Mouse (Mus musculus) kidney, adult 9 months (tissue): ENCODE results near the gene C2cd4b.

Experiments used
- DNase-seq: peaks from one replicate; pipeline ENCODE4 v3.0.0; 2022

Gene C2cd4b

DNA sequence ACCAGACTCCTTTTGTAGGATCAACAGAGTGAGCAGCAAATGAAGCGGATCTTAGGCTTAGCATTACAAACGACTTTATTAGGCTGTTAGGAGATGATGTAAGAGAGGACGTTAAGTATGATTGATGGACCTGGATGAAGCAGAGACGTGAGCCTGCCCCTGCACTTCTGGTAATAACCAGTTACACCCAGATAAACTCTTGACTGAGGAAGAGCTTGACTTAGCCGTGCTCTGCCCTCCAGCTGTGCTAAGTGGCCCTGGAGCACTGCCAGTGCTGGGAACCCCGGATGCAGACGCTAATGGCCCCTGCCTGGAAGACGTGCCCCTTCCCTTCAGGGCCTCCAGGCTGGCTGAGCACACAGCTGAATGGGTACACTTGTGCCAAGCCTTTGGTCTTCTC is 19.3 kb downstream of the C2cd4b start:
- DNase-seq = no peak

DNA sequence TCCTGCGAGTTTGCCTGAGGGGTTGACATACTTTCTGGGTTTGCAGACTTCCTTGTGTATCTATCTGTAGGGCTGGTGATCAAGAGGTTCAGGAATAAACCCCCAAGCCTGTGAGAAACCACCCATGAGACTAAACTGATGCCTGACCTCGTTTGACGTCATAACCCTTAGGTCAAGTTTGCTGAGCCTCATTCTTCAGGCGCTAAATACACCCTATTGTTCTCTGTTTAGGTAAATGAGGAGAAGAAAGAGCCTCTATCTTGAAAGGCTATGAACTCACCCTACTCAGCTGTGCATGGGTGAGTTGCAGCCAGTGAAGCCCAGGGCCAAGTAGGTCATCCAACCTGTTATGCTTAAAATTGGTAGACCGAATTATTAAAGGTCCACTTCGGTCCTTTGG is 23.5 kb downstream of the C2cd4b start:
- no peak for DNase-seq

DNA sequence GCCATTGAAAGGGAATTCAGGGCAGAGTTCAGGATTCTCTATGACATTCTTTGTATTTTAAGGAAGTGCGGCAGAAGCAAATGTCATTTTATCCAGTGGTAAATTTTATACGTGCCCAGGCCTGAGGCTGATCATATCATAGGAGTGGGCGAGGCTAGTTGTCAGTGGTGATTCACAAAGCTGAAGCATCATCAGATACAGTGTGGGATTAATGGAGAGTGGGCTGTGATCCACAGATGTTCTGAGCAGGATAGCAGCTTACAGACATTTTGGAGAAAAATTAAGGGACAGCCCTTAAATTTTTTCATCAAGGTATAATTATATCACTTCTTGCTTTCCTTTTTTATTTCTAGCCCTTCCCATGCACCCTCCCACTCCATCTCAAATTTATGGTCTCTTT is 24.2 kb downstream of the C2cd4b start:
- no peak for DNase-seq

DNA sequence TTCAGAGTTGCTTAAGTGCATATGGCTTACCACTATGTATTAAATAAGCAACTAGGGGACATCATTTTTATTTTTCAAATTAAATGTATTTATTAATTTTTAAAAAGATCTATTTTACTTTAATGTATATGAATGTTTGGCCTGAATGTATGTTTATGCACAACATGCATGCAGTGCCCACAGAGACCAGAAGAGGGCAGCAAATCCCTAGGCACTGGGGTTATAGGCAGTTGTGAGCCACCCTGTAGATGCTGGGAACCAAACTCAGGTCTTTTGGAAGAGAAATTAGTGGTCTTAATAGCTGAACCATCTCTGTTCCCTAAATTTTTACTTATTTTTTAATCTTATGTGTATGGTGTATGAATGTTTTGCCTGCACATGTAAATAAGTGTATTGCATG is 24.7 kb downstream of the C2cd4b start:
- DNase-seq = no peak

DNA sequence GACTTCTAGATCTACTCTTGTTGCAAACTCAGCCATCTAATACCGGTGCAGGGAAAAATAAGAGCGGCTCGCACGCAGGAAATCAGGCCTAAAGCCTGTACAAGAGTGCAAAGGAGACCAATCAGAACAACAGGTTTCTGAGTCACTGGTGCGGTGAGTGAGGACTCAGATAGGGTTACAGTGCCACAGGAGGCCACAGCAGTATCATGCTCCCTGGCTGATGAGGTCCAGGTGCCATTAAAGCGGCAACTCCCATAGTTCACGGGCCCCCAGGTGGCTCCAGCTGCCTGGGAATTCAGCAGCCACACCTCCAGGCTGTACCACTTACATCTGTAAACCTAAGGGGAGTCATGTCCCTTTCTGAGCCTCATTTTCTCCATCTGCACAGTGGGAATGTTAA is 27.1 kb downstream of the C2cd4b start:
- DNase-seq = no peak

DNA sequence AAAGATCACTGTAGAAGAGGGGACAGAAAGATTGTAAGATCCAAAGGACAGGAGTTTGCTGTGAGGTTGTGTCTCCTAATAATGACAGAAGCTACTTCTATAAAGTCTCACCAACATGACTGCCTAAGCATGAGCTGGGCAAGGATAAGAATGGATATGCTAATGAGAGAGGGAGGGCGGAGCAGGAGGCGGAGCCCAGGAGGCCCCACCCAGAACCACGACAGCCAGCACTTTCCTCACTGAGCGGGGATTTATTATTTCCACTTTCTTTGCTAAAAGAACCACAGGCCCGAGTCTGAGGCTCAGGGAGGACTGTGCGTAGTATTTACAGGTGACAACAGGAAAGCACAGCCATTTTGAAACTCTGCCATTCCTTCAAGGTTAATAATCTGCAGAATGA is 28.4 kb downstream of the C2cd4b start:
- peak; percentile 10 for DNase-seq

DNA sequence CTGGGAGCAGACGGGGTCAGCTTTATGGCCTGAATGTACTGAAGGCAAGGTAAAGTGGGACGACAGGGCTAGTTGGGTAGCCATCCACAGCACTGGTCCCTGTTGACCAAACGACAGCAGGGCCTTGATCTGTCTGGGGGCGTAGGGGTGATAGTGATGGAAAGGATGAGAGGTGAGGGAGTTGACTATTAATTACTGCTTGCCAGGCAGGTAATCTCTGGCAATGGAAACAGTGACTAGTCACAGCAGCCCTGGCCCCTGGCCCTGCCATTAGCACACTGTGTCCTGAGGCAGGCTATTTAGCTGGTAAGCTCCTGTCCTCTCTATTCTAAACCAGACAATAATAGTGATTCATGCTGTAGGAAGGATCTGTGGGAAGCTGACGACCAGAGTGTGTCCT is 33.2 kb downstream of the C2cd4b start:
- DNase-seq = no peak

DNA sequence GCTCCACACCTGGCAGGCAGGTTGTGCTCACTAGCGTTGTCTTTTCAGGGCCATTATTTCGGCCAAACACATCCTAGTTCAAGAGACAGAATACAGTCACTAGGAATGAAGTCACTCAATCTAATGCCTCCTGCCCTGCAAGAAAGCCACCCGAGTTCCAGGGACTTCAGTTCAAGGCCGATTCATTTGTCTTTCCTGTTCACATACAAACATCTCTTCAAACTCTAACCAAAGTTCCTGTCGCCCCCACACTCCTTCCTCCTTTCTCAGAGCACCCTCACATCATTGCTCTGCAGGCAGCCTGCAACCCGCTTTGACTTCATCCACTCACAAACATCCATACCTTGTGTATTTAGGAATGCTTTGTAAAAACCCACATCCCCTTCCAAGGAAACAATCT is 34.3 kb downstream of the C2cd4b start:
- DNase-seq = no peak

DNA sequence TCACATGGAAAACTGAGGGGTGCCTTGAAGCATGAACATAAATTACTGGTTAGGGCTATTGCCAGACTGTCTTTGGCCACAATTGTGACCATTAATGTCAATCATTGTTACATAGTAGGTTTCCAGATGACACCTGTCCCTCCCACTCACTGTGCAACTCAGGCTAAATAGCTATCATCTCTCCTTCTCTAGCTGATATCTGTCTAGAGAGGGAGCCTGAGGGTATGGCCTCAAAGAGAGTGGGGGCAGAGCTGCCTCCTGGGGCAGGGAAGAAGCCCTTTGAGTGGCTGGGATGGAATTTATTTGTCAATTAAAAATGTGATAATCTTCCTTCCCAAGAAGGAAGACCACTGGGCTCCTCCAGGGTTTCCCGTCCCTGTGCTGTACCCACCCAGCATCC is 35.0 kb downstream of the C2cd4b start:
- DNase-seq = no peak

DNA sequence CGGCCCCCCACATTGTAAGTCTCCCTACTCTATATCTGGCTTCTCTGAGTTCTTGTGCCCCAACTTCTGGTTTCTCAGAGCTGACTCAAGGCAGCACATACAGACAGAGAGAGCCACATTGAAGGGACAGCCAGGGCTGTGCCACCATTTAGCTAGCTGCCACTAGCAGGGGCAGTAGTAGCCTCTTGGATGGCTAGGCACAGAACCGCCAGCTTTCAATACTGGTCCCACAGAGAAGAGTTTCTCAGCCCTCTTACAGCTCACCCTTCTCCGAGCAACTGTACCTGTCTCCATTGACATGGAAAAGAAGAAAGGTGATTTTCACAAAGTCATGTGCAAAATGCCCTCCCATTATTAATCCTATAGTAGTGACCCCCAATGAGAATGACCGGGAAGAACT is 35.4 kb downstream of the C2cd4b start:
- DNase-seq = no peak

DNA sequence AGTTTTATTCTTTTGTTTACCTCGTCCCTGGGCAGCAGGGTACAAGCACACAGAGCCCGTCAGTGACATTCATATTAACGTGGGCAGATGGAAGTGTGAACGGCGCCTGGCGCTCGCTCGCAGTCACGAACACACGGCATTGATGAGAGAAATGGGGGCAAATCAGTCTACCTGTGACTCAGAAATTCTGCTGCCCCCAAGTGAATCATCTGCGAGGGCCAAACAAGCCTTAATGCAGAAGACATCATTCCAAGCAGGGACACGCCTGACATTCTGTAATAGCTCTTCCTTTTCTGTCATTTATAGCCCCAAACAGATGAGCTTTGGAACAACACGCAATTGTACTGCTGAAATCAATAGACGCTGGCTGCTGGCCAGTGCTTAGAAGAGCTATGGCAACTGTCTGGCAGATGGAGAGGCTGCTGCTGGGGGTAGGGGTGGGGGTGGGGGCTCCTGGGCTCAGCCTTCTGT is 36.0 kb downstream of the C2cd4b start:
- DNase-seq = no peak

DNA sequence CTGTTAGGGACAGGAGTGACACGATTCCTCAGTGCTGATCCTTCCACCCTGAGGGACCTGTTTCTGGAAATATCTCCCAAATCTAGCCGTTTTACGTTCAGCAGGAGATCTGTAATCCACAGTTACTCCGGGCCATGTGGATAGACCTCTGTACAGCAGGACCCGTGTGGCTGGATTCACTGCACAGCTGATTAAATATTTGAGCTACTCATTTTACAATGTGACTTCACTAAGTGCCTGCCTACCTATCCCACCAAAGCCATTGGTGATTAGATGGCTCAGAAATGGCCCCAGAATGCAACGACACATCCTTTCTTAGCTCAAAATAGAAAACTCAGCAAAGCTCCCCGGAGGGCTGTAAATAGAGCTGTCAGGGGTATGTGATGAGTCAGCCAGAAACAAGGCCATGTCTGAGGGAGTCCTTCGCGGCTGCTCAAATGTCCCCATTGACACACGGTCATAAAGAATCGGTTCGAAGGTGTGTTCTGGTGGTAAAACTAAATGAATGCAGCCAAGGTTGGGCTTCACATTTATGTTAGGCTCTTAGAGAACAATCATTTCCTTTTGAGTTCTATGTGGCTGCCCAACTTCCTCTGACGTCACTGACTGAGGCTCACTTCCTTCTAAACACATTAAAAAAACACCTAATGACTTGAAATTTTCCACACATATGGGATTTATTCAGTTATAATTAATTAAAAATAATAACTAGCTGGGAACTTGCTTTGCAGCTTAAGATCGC is 40.0 kb downstream of the C2cd4b start:
- no peak for DNase-seq

DNA sequence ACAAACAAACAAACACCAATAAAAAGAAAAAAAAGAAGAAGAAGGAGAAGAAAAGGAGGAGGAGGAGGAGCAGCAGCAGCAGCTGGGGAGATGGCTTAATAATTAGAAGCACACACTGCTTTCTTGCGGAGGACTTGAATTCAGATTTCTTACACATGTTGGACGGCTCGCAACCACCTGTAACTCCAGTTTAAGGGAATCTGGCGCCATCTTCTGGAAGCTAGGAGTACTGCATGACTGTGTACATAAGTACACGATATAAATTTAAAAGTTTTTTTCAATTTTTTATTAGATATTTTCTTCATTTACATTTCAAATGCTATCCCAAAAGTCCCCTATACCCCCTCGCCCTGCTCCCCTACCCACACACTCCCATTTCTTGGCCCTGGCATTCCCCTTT is 43.0 kb downstream of the C2cd4b start:
- peak; percentile 68 for DNase-seq

DNA sequence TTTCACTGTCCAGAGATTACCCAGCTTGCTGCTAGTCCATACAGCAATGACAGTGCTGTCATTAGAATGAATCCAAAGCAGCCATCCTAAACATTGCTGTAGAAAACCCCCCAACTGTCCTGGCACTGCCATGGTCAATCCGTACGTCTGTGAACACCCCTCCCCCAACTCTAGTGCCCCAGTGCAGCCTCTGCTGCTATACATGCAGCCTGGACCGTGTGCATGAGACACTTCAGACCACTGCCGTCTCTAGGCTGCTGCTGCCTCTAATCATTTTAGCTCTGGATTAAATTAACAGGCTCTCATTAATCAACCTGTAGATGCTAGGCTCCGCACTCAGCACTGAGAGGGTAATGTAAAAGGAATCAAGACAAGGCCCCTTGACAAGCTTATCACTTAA is 47.8 kb downstream of the C2cd4b start:
- DNase-seq = no peak

DNA sequence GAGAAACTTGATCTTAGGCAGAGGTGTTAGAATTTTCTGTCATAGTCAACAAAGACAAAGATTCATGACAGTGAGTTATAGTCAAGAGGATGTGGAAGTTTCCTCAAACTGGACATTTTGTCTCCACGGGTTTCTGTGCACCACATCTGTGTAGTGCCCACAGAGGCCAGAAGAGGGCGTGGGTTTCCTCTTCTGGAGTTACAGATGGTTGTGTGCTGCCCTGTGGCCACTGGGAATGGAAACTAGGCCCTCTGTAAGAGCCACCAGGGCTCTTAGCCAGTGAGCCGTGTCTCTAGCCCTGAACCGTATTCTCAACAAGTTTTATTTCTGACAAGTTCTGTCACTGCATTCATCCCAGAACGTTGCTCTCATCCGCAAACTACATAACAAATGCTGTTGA is 51.3 kb downstream of the C2cd4b start:
- no peak for DNase-seq
